Mouse (Mus musculus): Measurements from ENCODE around the gene Zp3. TPM values are rescaled to one million over a fixed set of nuclear protein-coding genes. Genes with fewer than 3 reads are reported as not detected.

Gene Zp3
- polyA plus RNA-seq, 1 experiment: not detected

DNA sequence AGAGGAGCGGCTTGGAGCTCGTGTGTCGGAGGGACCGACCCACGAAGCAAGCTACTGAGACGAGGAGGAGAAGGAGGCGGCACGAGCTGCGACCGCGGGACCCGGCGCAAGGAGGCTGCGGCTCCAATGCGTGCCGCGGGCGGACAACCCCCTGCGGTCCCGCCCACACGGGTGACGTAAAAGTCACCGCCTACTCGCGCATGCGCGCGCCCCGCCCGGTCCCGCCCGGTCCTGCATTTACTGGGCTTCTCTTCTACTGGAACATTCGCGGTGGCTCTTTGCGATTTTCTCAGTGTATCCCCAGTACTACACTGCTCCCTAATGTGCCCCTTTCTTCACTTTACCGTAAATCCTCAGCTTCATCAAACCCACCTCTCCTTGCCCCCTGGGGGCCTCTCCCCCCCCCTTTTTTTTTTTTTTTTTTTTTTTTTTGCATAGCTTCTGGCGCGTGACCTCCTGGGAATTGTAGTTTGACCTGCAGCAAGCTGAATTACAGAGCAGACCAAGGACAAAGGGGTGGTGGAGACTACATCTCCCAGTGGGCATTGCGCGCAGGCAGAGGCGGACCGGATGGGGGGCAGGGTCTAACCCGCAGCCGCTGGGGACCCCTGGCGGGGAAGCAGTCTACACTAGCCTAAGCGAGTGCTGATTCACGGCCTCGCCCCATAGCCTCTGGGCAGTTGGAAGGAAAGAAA is 45.3 kb upstream of the Zp3 start, which contains the start of gene Ywhag:
Gene Ywhag, minus strand, starts transcription at position 136 of the 695 bp plus-strand sequence.
- peaks cover 30% of the 10 kb centered on the region for H3K36me3 ChIP-seq (ENCODE audit: control insufficient read depth, insufficient read depth)
- peak; percentile 61 for TF ChIP-seq USF1 (IDR thresholded peaks at IDR 0.05; ENCODE audit: low read depth)
- peak; percentile 68 for TF ChIP-seq CTCF (IDR thresholded peaks at IDR 0.05; ENCODE audit: control insufficient read depth, insufficient read depth, insufficient read length)
- TF ChIP-seq MAX (IDR thresholded peaks at IDR 0.05): peak; percentile 78
- no peak for TF ChIP-seq MYOD1 (IDR thresholded peaks at IDR 0.05; ENCODE audit: control insufficient read depth, insufficient read length, low read depth)
- H3K4me3 ChIP-seq (ENCODE audit: insufficient read depth, poor library complexity, severe bottlenecking): peak within 1 kb of the TSS; percentile 94

DNA sequence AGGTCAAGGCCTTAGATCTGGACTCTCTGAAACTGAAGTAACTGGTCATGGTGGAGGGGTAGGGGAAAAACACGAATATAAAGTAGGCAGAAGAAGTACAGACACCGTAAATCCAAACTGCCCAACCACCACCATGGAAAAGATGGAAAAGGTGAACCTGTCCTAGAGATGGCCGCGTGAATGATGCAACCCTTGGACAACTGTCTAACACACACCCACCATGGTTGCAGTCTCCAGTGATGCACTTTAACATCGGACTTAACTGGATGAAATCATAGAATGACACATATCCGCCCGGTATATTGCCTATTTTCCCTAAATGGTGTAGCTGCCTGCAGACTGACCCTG is 44.7 kb upstream of the Zp3 start:
- H3K79me3 ChIP-seq (ENCODE audit: low read depth): peaks cover 41% of the 10 kb centered on the region
- H3K4me3 ChIP-seq (ENCODE audit: insufficient read depth, poor library complexity, severe bottlenecking): no peak overlapping the region

More for the DNA sequence above, 45.3 kb upstream of the Zp3 start, which contains the start of gene Ywhag:
- Histone ChIP-seq H3K27me3 (ENCODE audit: control insufficient read depth, insufficient read depth, insufficient read length) (no peaks in the 10 kb centered on the region), H3ac (ENCODE audit: control insufficient read depth, insufficient read length, low read depth) (peak within 1 kb of the TSS; percentile 82), H3K79me3 (ENCODE audit: low read depth) (peaks cover 46% of the 10 kb centered on the region), H3K79me2 (ENCODE audit: control insufficient read depth, insufficient read depth) (peaks cover 48% of the 10 kb centered on the region)

DNA sequence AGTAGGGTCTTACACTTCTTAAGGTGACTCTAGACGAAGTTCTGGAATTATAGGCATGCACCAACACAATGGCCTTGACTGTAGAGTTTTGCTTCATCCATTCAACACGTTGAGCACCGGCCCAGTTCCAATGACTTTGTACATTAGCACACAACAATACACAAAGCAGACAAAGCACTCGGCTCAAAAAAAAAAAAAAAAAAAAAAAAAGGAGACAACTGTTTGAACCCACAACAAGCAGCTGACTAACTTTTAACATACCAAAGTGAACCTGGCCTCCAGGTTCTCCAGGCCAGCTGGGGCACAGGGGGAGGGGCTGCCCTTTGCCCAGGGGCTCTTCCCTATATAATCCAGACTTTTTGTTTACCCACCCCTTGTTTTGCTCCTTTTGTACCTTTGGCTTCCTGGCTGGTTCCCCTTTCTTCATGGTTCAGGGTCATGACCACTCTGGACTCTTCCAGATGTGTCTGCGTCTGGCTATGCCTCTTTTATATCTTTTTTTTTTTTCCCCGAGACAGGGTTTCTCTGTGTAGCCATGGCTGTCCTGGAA is 44.2 kb upstream of the Zp3 start:
- peaks cover 20% of the 10 kb centered on the region for H3K36me3 ChIP-seq (ENCODE audit: control insufficient read depth, insufficient read depth)
- peaks cover 38% of the 10 kb centered on the region for H3K79me2 ChIP-seq (ENCODE audit: control insufficient read depth, insufficient read depth)
- no peak overlapping the region for H3K4me3 ChIP-seq (ENCODE audit: insufficient read depth, poor library complexity, severe bottlenecking)
- H3K79me3 ChIP-seq (ENCODE audit: low read depth): peaks cover 35% of the 10 kb centered on the region
- no peaks in the 10 kb centered on the region for H3K27me3 ChIP-seq (ENCODE audit: control insufficient read depth, insufficient read depth, insufficient read length)
- TF ChIP-seq CEBPB (IDR thresholded peaks at IDR 0.05; ENCODE audit: low read depth) (no peak), CTCF (IDR thresholded peaks at IDR 0.05; ENCODE audit: control insufficient read depth, insufficient read depth, insufficient read length) (no peak)
- H3ac ChIP-seq (ENCODE audit: control insufficient read depth, insufficient read length, low read depth): no peak overlapping the region

More for the DNA sequence above, 44.7 kb upstream of the Zp3 start:
- Histone ChIP-seq H3K79me2 (ENCODE audit: control insufficient read depth, insufficient read depth) (peaks cover 43% of the 10 kb centered on the region), H3K27me3 (ENCODE audit: control insufficient read depth, insufficient read depth, insufficient read length) (no peaks in the 10 kb centered on the region), H3K36me3 (ENCODE audit: control insufficient read depth, insufficient read depth) (peaks cover 25% of the 10 kb centered on the region), H3ac (ENCODE audit: control insufficient read depth, insufficient read length, low read depth) (no peak overlapping the region)
- TF ChIP-seq CEBPB (IDR thresholded peaks at IDR 0.05; ENCODE audit: low read depth) (peak; percentile 72), FOSL1 (IDR thresholded peaks at IDR 0.05; ENCODE audit: insufficient read depth, low read length, poor library complexity, severe bottlenecking) (no peak)

DNA sequence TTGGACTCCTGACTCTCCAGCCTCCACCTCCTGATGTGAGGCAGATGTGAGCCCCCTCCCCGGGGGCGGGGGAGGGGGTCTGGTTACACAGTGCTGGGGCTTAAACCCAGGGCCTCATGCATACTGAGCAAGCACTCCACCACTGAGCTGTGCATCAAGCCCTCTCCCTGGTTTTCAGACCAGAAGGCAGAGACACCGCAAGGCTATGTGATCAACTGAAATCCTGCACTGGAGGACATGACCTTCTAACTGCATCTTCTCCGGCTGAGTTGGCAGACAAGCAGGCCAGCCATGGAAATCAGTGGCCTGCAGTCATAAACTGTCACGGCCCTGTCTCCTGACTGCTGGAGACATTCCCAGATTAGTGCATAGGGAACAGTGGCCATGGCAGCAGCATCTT is 39.3 kb upstream of the Zp3 start:
- TF ChIP-seq CTCF (IDR thresholded peaks at IDR 0.05; ENCODE audit: control insufficient read depth, insufficient read depth, insufficient read length) (no peak), MAX (IDR thresholded peaks at IDR 0.05) (no peak), CEBPB (IDR thresholded peaks at IDR 0.05; ENCODE audit: low read depth) (no peak), USF1 (IDR thresholded peaks at IDR 0.05; ENCODE audit: low read depth) (no peak), MYOG (IDR thresholded peaks at IDR 0.05; ENCODE audit: control insufficient read depth, extremely low read depth, insufficient read length) (no peak), FOSL1 (IDR thresholded peaks at IDR 0.05; ENCODE audit: insufficient read depth, low read length, poor library complexity, severe bottlenecking) (no peak), MYOD1 (IDR thresholded peaks at IDR 0.05; ENCODE audit: control insufficient read depth, insufficient read length, low read depth) (no peak)
- Histone ChIP-seq H3K4me3 (ENCODE audit: insufficient read depth, poor library complexity, severe bottlenecking) (no peak overlapping the region), H3K79me3 (ENCODE audit: low read depth) (no peaks in the 10 kb centered on the region), H3K27me3 (ENCODE audit: control insufficient read depth, insufficient read depth, insufficient read length) (no peaks in the 10 kb centered on the region), H3ac (ENCODE audit: control insufficient read depth, insufficient read length, low read depth) (no peak overlapping the region), H3K36me3 (ENCODE audit: control insufficient read depth, insufficient read depth) (no peaks in the 10 kb centered on the region), H3K79me2 (ENCODE audit: control insufficient read depth, insufficient read depth) (no peaks in the 10 kb centered on the region)

DNA sequence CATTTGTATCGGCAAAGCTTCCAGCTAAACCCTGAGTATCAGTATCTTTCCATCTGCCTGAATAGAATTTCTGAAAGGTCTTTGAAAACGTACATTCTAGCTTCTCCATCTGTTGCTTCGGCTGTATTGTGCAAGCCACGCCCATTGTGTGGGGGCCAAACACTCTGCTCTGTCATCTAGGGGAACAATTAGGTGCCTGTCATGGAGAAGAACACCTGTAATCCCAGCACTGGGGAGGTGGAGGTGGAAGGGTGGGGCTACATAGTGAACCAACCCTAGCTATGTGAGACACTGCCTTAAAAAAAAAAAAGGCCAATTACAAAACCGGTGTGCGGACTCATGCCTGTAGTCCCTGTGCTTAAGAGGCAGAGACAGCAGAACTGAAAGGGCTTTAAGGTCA is 37.2 kb upstream of the Zp3 start:
- TF ChIP-seq FOSL1 (IDR thresholded peaks at IDR 0.05; ENCODE audit: insufficient read depth, low read length, poor library complexity, severe bottlenecking) (no peak), CEBPB (IDR thresholded peaks at IDR 0.05; ENCODE audit: low read depth) (no peak), MAX (IDR thresholded peaks at IDR 0.05) (no peak), MYOG (IDR thresholded peaks at IDR 0.05; ENCODE audit: control insufficient read depth, extremely low read depth, insufficient read length) (no peak), CTCF (IDR thresholded peaks at IDR 0.05; ENCODE audit: control insufficient read depth, insufficient read depth, insufficient read length) (no peak), USF1 (IDR thresholded peaks at IDR 0.05; ENCODE audit: low read depth) (no peak), MYOD1 (IDR thresholded peaks at IDR 0.05; ENCODE audit: control insufficient read depth, insufficient read length, low read depth) (no peak)
- Histone ChIP-seq H3K79me2 (ENCODE audit: control insufficient read depth, insufficient read depth) (no peaks in the 10 kb centered on the region), H3K79me3 (ENCODE audit: low read depth) (no peaks in the 10 kb centered on the region), H3K4me3 (ENCODE audit: insufficient read depth, poor library complexity, severe bottlenecking) (no peak overlapping the region), H3K27me3 (ENCODE audit: control insufficient read depth, insufficient read depth, insufficient read length) (no peaks in the 10 kb centered on the region), H3K36me3 (ENCODE audit: control insufficient read depth, insufficient read depth) (no peaks in the 10 kb centered on the region), H3ac (ENCODE audit: control insufficient read depth, insufficient read length, low read depth) (no peak overlapping the region)

DNA sequence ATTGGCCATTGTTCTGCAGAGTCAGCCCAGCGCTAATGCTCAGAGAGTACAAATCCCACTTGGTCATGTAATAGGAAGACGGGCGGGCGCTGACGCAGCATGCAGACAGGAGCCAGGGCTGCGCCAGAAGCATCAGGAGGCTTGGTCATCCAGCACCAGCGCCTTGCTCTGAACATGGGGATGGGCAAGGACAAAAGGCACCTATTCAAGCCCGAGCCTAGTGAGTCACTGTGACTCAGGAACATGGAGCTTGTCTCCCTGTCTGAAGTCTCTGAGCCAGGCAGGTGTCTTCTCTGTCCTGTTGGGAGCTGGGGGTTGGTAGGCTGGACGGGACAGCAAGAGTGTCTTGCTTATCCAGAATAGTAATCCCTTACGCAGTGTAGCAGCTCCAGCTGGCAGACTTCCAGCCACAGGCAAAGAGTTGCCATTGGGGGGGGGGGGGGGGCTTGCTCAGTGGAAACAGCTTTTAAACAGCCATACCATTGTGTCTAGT is 33.9 kb upstream of the Zp3 start:
- Histone ChIP-seq H3ac (ENCODE audit: control insufficient read depth, insufficient read length, low read depth) (no peak overlapping the region), H3K36me3 (ENCODE audit: control insufficient read depth, insufficient read depth) (no peaks in the 10 kb centered on the region), H3K27me3 (ENCODE audit: control insufficient read depth, insufficient read depth, insufficient read length) (no peaks in the 10 kb centered on the region), H3K79me3 (ENCODE audit: low read depth) (no peaks in the 10 kb centered on the region), H3K79me2 (ENCODE audit: control insufficient read depth, insufficient read depth) (no peaks in the 10 kb centered on the region), H3K4me3 (ENCODE audit: insufficient read depth, poor library complexity, severe bottlenecking) (no peak overlapping the region)
- TF ChIP-seq MYOG (IDR thresholded peaks at IDR 0.05; ENCODE audit: control insufficient read depth, extremely low read depth, insufficient read length) (no peak), FOSL1 (IDR thresholded peaks at IDR 0.05; ENCODE audit: insufficient read depth, low read length, poor library complexity, severe bottlenecking) (peak; percentile 26), USF1 (IDR thresholded peaks at IDR 0.05; ENCODE audit: low read depth) (no peak), MAX (IDR thresholded peaks at IDR 0.05) (no peak), CEBPB (IDR thresholded peaks at IDR 0.05; ENCODE audit: low read depth) (no peak), CTCF (IDR thresholded peaks at IDR 0.05; ENCODE audit: control insufficient read depth, insufficient read depth, insufficient read length) (no peak), MYOD1 (IDR thresholded peaks at IDR 0.05; ENCODE audit: control insufficient read depth, insufficient read length, low read depth) (peak; percentile 36)
